ENCODE assay signal across 21 mouse cellular contexts in the genomic region with DNA sequence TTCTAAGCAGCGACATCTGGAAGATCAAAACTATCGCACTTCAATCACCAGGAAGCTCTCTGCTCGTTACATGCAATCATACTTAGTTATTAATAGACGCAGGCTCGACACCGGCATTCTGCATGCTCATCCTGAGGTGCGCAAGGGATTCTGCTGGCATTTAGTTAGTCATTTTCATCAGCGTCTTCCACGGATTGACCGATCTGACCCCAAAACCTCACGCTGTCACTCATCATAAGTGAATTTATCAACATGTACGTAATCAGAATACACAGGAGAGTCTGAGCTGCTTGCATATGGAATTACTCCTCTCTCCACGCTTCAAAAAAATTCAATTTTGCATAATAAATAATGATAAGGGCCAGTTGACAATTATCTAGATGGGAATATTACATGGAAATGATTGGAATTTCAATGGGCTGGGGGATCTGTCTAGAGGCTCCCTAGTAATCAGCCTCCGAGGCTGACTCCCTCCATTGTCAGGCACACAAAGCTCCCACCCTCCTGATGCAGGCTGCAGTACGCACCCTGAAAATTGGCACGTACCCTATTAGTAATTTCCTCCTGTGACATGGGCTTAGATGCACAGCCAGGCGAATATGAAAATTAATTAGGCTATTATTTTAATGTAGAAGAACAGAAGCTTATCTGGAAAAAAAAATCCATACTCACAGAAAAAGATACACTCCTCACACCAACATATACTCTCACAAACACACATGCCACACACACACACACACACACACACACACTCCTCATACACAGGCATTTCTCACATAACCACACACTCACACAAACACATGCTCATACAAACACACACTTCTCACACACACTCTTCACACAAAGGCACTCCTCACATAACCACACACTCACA.
DNase-seq lines count a peak whose midpoint lies in the region; ATAC-seq and TF ChIP-seq lines count a peak whose summit lies in the region.
"Had no signal": no experiment of that assay in that cellular context is flagged by ENCODE, and none has a peak within 500 bp of the region (broad histone marks: within the 10 kb centered on the region; RNA-seq: fewer than 3 reads in every experiment).

No protein-coding gene starts in this region.

- H3K9ac ChIP-seq in neural tube, embryonic 12.5 days: no peak overlapping the region
- H3K9ac ChIP-seq in hindbrain, embryonic 14.5 days: no peak overlapping the region
- H3K9ac ChIP-seq in midbrain, embryonic 14.5 days (replicated peaks; ENCODE audit: low read length): peak overlapping the region; percentile 1; the same call in 1 of the 2 replicates

- H3K4me2 ChIP-seq in neural tube, embryonic 12.5 days (replicated peaks): no peak overlapping the region
- 0 out of 2 replicates have a peak overlapping the region, but pooled peaks have one; percentile 15 for H3K4me2 ChIP-seq in hindbrain, embryonic 14.5 days (replicated peaks)
- H3K4me2 ChIP-seq in midbrain, embryonic 14.5 days (ENCODE audit: low read length): no peak overlapping the region
- H3K4me2 ChIP-seq: liver, embryonic 11.5 days had no signal

- H3K36me3 ChIP-seq in neural tube, embryonic 12.5 days: no peaks in the 10 kb centered on the region
- H3K36me3 ChIP-seq in hindbrain, embryonic 14.5 days (replicated peaks; ENCODE audit: control insufficient read depth, insufficient read depth): no peaks in the 10 kb centered on the region
- no peaks in the 10 kb centered on the region for H3K36me3 ChIP-seq in midbrain, embryonic 14.5 days (ENCODE audit: control insufficient read depth, insufficient read depth, low read length)
- no peaks in the 10 kb centered on the region for H3K36me3 ChIP-seq in thymus, adult 2 months (ENCODE audit: control insufficient read depth, insufficient read depth, low read length)
- H3K36me3 ChIP-seq: heart, embryonic 10.5 days; limb, embryonic 10.5 days had no signal

- H3K27ac ChIP-seq in neural tube, embryonic 12.5 days: no peak overlapping the region
- H3K27ac ChIP-seq in hindbrain, embryonic 14.5 days: peak overlapping the region; percentile 60
- H3K27ac ChIP-seq in midbrain, embryonic 14.5 days (replicated peaks; ENCODE audit: low read depth, low read length): peak overlapping the region; percentile 80
- no peak overlapping the region for H3K27ac ChIP-seq in thymus, adult 2 months (ENCODE audit: control insufficient read depth, insufficient read depth, low read length)
- H3K27ac ChIP-seq: heart, embryonic 10.5 days; layer of hippocampus, adult 2 months; limb, embryonic 10.5 days; stomach, postnatal 0 days had no signal

- WGBS in neural tube, embryonic 12.5 days: 72% methylated on average over 17 of the region's 17 CpGs
- 32% methylated on average over 17 of the region's 17 CpGs for WGBS in hindbrain, embryonic 14.5 days
- 27% methylated on average over 17 of the region's 17 CpGs for WGBS in midbrain, embryonic 14.5 days
- 91% methylated on average over 17 of the region's 17 CpGs for WGBS in thymus, adult 2 months

- peak; percentile 69 for ATAC-seq in neural tube, embryonic 12.5 days (ENCODE audit: low FRiP score, low read depth)
- ATAC-seq in hindbrain, embryonic 14.5 days (ENCODE audit: low FRiP score): peak; percentile 90
- peak; percentile 81 for ATAC-seq in midbrain, embryonic 14.5 days (ENCODE audit: low FRiP score, low TSS enrichment)
- ATAC-seq in megakaryocyte progenitor cell, adult 5-6 weeks (replicated peaks; ENCODE audit: poor library complexity): no peak
- ATAC-seq: inflammation-experienced regulatory T-cells, adult 6 months had no signal

- H3K9me3 ChIP-seq in neural tube, embryonic 12.5 days: no peaks in the 10 kb centered on the region
- H3K9me3 ChIP-seq in hindbrain, embryonic 14.5 days (ENCODE audit: control insufficient read depth, low read length): 0 out of 2 replicates have a peak, but pooled peaks cover 4% of the 10 kb centered on the region
- no peaks in the 10 kb centered on the region for H3K9me3 ChIP-seq in midbrain, embryonic 14.5 days (ENCODE audit: control insufficient read depth, low read length)
- H3K9me3 ChIP-seq: heart, embryonic 10.5 days; limb, embryonic 10.5 days had no signal

- no peaks in the 10 kb centered on the region for H3K27me3 ChIP-seq in neural tube, embryonic 12.5 days (replicated peaks)
- H3K27me3 ChIP-seq in hindbrain, embryonic 14.5 days (ENCODE audit: control insufficient read depth, insufficient read depth, low read length): no peaks in the 10 kb centered on the region
- no peaks in the 10 kb centered on the region for H3K27me3 ChIP-seq in midbrain, embryonic 14.5 days (ENCODE audit: control insufficient read depth, insufficient read depth, low read length)
- no peaks in the 10 kb centered on the region for H3K27me3 ChIP-seq in thymus, adult 2 months (ENCODE audit: control insufficient read depth, insufficient read depth, low read length)

- TF ChIP-seq CTCF in thymus, adult 2 months (IDR thresholded peaks at IDR 0.05; ENCODE audit: borderline replicate concordance, control insufficient read depth, extremely low read depth, insufficient read depth, low read length, poor library complexity): no peak

- DNase-seq in neural tube, embryonic 10.5 days (ENCODE audit: extremely low spot score, low spot score): no peak
- peak; percentile 59 for DNase-seq in hindbrain, embryonic 14.5 days (ENCODE audit: low spot score)
- DNase-seq in midbrain, embryonic 14.5 days: peak; percentile 73
- DNase-seq in thymus, adult 2 months: no peak
- DNase-seq in thymus, postnatal 10 days (ENCODE audit: low spot score in 2 of 2): no peak
- DNase-seq in urinary bladder, adult 18-20 months (ENCODE audit: low spot score in 2 of 2): no peak
- DNase-seq: cerebellum, postnatal 14 days; gastrocnemius, postnatal 25 days; heart, postnatal 10 days; lung, adult 2 months; lung, postnatal 36 days; right cerebral cortex, adult 18-20 months; thymus, postnatal 25 days had no signal

- H3K4me3 ChIP-seq in neural tube, embryonic 12.5 days: no peak overlapping the region
- H3K4me3 ChIP-seq in hindbrain, embryonic 14.5 days (replicated peaks; ENCODE audit: low read length): no peak overlapping the region
- H3K4me3 ChIP-seq in midbrain, embryonic 14.5 days (replicated peaks; ENCODE audit: low read depth, low read length): no peak overlapping the region
- no peak overlapping the region for H3K4me3 ChIP-seq in thymus, adult 2 months (ENCODE audit: control insufficient read depth, insufficient read depth, low read length)
- H3K4me3 ChIP-seq: heart, embryonic 10.5 days; layer of hippocampus, adult 2 months; limb, embryonic 10.5 days had no signal

- no peak for TF ChIP-seq POLR2A in thymus, adult 2 months (IDR thresholded peaks at IDR 0.05; ENCODE audit: control insufficient read depth, extremely low read depth, insufficient read depth, low read length, poor library complexity)

- H3K4me1 ChIP-seq in neural tube, embryonic 12.5 days: no peaks in the 10 kb centered on the region
- H3K4me1 ChIP-seq in hindbrain, embryonic 14.5 days (replicated peaks; ENCODE audit: control insufficient read depth, insufficient read depth, low read length): peaks cover 19% of the 10 kb centered on the region
- peaks cover 21% of the 10 kb centered on the region for H3K4me1 ChIP-seq in midbrain, embryonic 14.5 days (ENCODE audit: control insufficient read depth, insufficient read depth, low read length)
- no peaks in the 10 kb centered on the region for H3K4me1 ChIP-seq in thymus, adult 2 months (replicated peaks; ENCODE audit: control insufficient read depth, insufficient read depth, low read length)
- H3K4me1 ChIP-seq: heart, embryonic 10.5 days; limb, embryonic 10.5 days had no signal

Comparison
In these comparisons a context has a peak if more than half of its experiments do, and no peak if none do; other contexts are left out.
1. H3K27ac ChIP-seq: peak in hindbrain, embryonic 14.5 days (single experiment) and midbrain, embryonic 14.5 days (single experiment); none in neural tube, embryonic 12.5 days (single experiment) and thymus, adult 2 months (single experiment).
2. DNase-seq: peak in hindbrain, embryonic 14.5 days (single experiment) and midbrain, embryonic 14.5 days (single experiment); none in neural tube, embryonic 10.5 days (single experiment), thymus, adult 2 months (single experiment), thymus, postnatal 10 days (0 of 2) and urinary bladder, adult 18-20 months (0 of 2).